Mouse (Mus musculus) MEL (cell line): ENCODE results near the gene Nt5c1b. TPM values are rescaled to one million over a fixed set of nuclear protein-coding genes. Genes with fewer than 3 reads are reported as not detected.

Experiments
- DNase-seq: peaks from one replicate; pipeline ENCODE4 v3.0.0; 2011; ENCODE audit warnings: low read depth, low spot score
- H3K27ac ChIP-seq: 2 replicates; pipeline ENCODE4 v1.5.1; 2012; ENCODE audit warnings: low read depth, mild to moderate bottlenecking, control low read depth, low read length, moderate library complexity; ENCODE audit not compliant: control insufficient read depth
- H3K27me3 ChIP-seq, 2 experiments: fragments of 150-350 bp in 1 of 2; sonication (generic) in 1 of 2; 2 replicates each; pipeline ENCODE4 v1.6.1; 2012; ENCODE audit warnings: low read length in 2 of 2, mild to moderate bottlenecking in 2 of 2, improper control_type of control experiment in 1 of 2, moderate library complexity in 1 of 2; ENCODE audit not compliant: insufficient read depth in 2 of 2, control insufficient read depth in 1 of 2
- H3K36me3 ChIP-seq, 2 experiments: 2 replicates each; pipeline ENCODE4 v1.6.1; 2012 to 2014; ENCODE audit warnings: low read length in 2 of 2, improper control_type of control experiment in 1 of 2, inconsistent platforms in 1 of 2, mild to moderate bottlenecking in 1 of 2; ENCODE audit not compliant: insufficient read depth in 2 of 2, control insufficient read depth in 1 of 2
- H3K4me1 ChIP-seq, 2 experiments: fragments of 150-350 bp in 1 of 2; sonication (generic) in 1 of 2; 2 replicates each; pipeline ENCODE4 v1.6.1; 2012; ENCODE audit warnings: low read length in 2 of 2, improper control_type of control experiment in 1 of 2, mild to moderate bottlenecking in 1 of 2; ENCODE audit not compliant: insufficient read depth in 2 of 2, control insufficient read depth in 1 of 2
- H3K4me3 ChIP-seq, 2 experiments: fragments of 150-350 bp in 1 of 2; sonication (generic) in 1 of 2; 2 replicates each; pipeline ENCODE4 v1.5.1; 2012; ENCODE audit warnings: low read depth in 2 of 2, low read length in 2 of 2, mild to moderate bottlenecking in 2 of 2, moderate library complexity in 2 of 2, control low read depth in 1 of 2, improper control_type of control experiment in 1 of 2; ENCODE audit not compliant: control insufficient read depth in 1 of 2, insufficient read depth in 1 of 2
- H3K79me2 ChIP-seq: 2 replicates; pipeline ENCODE4 v1.6.1; 2012; ENCODE audit warnings: mild to moderate bottlenecking, low read length, moderate library complexity; ENCODE audit not compliant: control insufficient read depth, poor library complexity, insufficient read depth
- H3K9ac ChIP-seq: 2 replicates; pipeline ENCODE4 v1.6.1; 2012; ENCODE audit warnings: low read depth, mild to moderate bottlenecking, control low read depth, low read length, moderate library complexity; ENCODE audit not compliant: control insufficient read depth, poor library complexity, severe bottlenecking
- H3K9me3 ChIP-seq: fragments of 150-350 bp; sonication (generic); replicated peaks from 2 replicates; pipeline ENCODE4 v1.6.1; 2012; ENCODE audit warnings: mild to moderate bottlenecking, low read length, improper control_type of control experiment, moderate library complexity; ENCODE audit not compliant: insufficient read depth
- HCFC1 ChIP-seq: IDR thresholded peaks from 2 replicates; pipeline ENCODE4 v1.6.1; 2012; ENCODE audit warnings: low read depth, mild to moderate bottlenecking, inconsistent platforms, low read length, improper control_type of control experiment, moderate library complexity
- JUND ChIP-seq: IDR thresholded peaks from 2 replicates; pipeline ENCODE4 v1.6.1; 2011; ENCODE audit warnings: low read depth, mild to moderate bottlenecking, improper control_type of control experiment, low read length
- MAZ ChIP-seq: IDR thresholded peaks from 2 replicates; pipeline ENCODE4 v1.6.1; 2012; ENCODE audit warnings: low read depth, mild to moderate bottlenecking, inconsistent platforms, low read length, improper control_type of control experiment
- MXI1 ChIP-seq: IDR thresholded peaks from 2 replicates; pipeline ENCODE4 v1.6.1; 2011; ENCODE audit warnings: mild to moderate bottlenecking, low read depth, low read length, improper control_type of control experiment
- NELFE ChIP-seq: IDR thresholded peaks from 2 replicates; pipeline ENCODE4 v1.6.1; 2011; ENCODE audit warnings: low read depth, low read length, improper control_type of control experiment
- POLR2AphosphoS2 ChIP-seq: IDR thresholded peaks from 2 replicates; pipeline ENCODE4 v1.6.1; 2011; ENCODE audit warnings: low read length, improper control_type of control experiment
- POLR2AphosphoS5 ChIP-seq: IDR thresholded peaks from 2 replicates; pipeline ENCODE4 v1.6.1; 2012; ENCODE audit warnings: low read depth, borderline replicate concordance, mild to moderate bottlenecking, inconsistent platforms, low read length, moderate library complexity, mixed read lengths
- SIN3A ChIP-seq: IDR thresholded peaks from 2 replicates; pipeline ENCODE4 v1.6.1; 2012; ENCODE audit warnings: low read length, improper control_type of control experiment, inconsistent platforms
- SMC3 ChIP-seq: IDR thresholded peaks from 2 replicates; pipeline ENCODE4 v1.6.1; 2011; ENCODE audit warnings: low read depth, low read length, improper control_type of control experiment
- TAL1 ChIP-seq: IDR thresholded peaks from 2 replicates; pipeline ENCODE4 v1.6.1; 2012; ENCODE audit warnings: mild to moderate bottlenecking, inconsistent platforms, low read length, moderate library complexity, mixed read lengths
- ZC3H11A ChIP-seq: IDR thresholded peaks from 2 replicates; pipeline ENCODE4 v1.6.1; 2012; ENCODE audit warnings: low read depth, mild to moderate bottlenecking, inconsistent platforms, low read length, improper control_type of control experiment
- polyA plus RNA-seq, 2 experiments: library from polyadenylated mRNA; stranded (reverse) in 1 of 2; unstranded in 1 of 2; fragments of >175 nt in 1 of 2; fragments of >200 nt in 1 of 2; gene quantifications; 2 replicates each; pipeline versions ENCODE4 v1.2.1 to v1.2.4; 2012; ENCODE audit warnings: low replicate concordance in 2 of 2, low read depth in 1 of 2; ENCODE audit not compliant: insufficient read length in 2 of 2, insufficient read depth in 1 of 2, missing spikeins in 1 of 2
- total RNA-seq: library from RNA; depleted of rRNA; stranded (reverse); fragments of 300-350 nt; gene quantifications from 2 replicates; pipeline ENCODE4 v1.2.3, GENCODE M21; 2012

The Nt5c1b gene
- total and polyA plus RNA-seq, 3 experiments: not detected

DNA sequence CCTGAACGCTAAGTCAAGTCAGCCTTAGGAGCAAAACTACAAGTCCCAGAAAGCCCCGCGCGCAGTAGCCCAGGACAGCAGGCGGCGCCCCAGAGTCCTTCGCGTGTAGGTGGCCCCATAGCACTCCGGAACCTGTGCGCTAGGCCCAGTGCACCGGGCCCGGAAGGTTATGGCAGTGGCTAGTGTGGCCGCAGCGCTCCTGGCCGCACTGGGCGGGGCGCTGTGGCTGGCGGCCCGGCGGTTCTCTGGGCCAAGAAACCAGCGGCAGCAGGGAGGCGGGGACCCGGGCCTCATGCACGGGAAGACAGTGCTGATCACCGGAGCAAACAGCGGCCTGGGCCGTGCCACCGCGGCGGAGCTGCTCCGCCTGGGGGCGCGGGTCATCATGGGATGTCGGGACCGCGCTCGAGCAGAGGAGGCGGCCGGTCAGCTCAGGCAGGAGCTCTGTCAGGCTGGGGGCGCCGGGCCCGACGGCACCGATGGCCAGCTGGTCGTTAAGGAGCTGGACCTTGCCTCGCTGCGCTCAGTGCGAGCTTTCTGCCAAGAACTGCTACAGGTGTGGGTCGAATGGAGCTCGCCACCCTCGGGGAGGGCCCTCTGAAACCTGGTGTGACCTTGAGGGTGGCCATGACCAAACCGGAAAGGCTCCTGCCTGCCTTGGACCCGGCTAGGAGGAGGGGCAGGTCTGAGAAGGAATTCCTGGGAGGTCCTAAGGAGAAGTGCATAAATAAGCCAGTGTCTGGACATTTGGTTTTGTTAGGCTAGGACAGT, 21.1 kb downstream of the Nt5c1b start, which contains the start of gene Rdh14 (continued):
- 0 out of 2 replicates have a peak, but pooled peaks have one; percentile 25 for TF ChIP-seq MXI1
- TF ChIP-seq HCFC1: peak; percentile 99
- TF ChIP-seq JUND: no peak
- TF ChIP-seq NELFE: peak; percentile 74

DNA sequence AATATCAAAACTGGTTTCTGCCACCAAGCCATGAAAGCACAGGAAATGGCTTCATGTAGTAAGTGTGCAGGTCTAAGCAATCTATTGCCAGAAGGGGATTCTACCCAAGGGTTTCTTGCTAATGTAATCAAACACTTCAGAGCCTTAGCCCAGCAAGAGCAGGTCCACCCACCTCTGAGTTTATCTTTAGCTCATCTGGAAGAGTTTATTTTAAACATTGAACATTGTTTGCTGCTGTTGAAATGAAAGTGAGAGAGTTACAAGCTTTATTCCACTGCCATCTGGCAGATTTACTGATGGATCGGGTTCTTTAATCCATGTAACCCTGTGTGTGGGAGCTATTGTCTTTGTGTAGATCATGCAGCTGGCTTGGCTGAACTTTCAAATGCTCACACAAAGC, 31.0 kb downstream of the Nt5c1b start:
- Histone ChIP-seq H3K27ac (no peak overlapping the region), H3K4me1 (no peaks in the 10 kb centered on the region), H3K79me2 (no peaks in the 10 kb centered on the region), H3K9ac (no peak overlapping the region), H3K4me3 (no peak overlapping the region), H3K27me3 (no peaks in the 10 kb centered on the region), H3K36me3 (no peaks in the 10 kb centered on the region), H3K9me3 (no peaks in the 10 kb centered on the region)
- TF ChIP-seq ZC3H11A (no peak), POLR2AphosphoS2 (no peak), SIN3A (no peak), SMC3 (no peak), MAZ (no peak)
- no peak for DNase-seq

DNA sequence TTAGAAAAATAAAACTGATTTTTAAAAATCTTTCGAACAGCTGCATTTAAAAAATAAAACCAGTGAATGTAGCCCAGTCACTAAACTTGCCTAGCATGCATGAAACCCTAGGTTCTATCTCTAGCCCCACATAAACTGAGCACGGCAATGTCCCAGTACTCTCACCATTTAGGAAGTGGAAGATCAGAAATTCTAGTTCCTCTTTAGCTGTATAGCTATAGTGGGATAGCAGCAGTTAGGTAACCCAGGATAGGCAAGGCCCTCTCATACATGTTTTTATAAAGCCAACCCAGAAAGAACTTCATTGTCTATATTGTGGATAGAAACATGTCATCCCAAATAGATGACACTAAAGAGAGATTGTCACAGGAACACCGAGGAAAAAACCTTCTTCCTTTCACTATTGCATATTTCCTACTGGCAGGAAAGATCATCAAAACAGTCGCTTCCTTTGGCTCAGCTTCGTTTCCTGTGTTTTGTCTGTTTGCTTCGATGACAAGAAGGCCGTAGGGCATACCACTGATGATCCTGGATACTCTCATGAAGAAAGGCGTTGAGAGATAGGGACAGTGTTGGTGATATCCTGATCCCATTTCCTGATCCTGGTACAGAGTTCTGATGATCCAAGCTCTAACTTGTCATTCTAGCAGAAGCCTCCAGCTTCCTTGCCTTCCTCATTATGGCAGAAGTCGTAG, 32.8 kb downstream of the Nt5c1b start:
- Histone ChIP-seq H3K27me3 (no peaks in the 10 kb centered on the region), H3K79me2 (no peaks in the 10 kb centered on the region), H3K36me3 (no peaks in the 10 kb centered on the region), H3K27ac (no peak overlapping the region), H3K4me3 (no peak overlapping the region)
- no peak for DNase-seq
- no peak for TF ChIP-seq TAL1
- TF ChIP-seq POLR2AphosphoS5: no peak
- TF ChIP-seq, all 39 proteins: peak for 0
- Histone ChIP-seq H3K4me1 (no peaks in the 10 kb centered on the region), H3K9ac (no peak overlapping the region), H3K9me3 (no peaks in the 10 kb centered on the region)
